Mouse (Mus musculus): Measurements from ENCODE around the gene Ccnb1.
"Not testable (repeated sequence)": the region's sequence is repeated elsewhere in the genome, so short reads cannot be mapped to it uniquely, and the experiment has no call there.

Gene Ccnb1

DNA sequence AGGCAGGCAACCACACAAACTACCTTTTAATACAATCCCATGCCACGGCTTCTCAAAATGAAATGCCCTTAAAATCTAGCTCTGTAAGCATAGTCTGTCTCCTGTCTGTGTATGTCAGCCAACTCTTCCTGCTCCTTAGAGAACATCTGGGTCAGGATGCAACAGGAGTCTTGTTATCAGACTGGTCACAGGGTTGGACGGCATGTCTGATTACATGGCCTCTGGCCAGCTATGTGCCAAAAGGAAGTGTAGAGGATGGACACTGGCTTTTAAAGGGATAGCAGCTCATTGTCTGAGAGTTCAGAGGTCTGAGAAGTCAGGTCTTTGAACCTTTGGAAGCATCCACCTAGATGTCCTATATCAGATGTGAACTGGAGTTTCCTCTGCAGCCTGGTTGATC lies 31.0 kb downstream of the Ccnb1 start:
- no peak for DNase-seq

DNA sequence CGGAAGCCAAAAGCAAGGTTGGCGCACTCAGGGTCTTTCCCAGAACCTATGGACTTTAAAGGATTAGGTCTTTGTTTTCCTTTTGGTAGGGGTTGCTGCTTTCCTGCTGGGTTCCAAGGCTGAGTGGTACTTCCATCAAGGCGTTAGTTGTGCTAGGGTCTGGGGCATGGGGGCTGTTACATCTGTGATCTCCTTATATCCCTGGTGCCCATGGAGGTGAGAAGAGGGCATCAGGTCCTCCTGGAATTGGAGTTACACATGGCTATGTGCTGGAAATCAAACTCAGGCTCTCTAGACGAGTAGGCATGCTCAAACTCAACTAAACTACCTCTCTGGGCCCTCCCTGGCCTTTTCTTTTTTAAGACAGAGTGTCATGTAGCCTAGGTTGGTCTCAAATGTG lies 32.2 kb downstream of the Ccnb1 start:
- no peak for DNase-seq

DNA sequence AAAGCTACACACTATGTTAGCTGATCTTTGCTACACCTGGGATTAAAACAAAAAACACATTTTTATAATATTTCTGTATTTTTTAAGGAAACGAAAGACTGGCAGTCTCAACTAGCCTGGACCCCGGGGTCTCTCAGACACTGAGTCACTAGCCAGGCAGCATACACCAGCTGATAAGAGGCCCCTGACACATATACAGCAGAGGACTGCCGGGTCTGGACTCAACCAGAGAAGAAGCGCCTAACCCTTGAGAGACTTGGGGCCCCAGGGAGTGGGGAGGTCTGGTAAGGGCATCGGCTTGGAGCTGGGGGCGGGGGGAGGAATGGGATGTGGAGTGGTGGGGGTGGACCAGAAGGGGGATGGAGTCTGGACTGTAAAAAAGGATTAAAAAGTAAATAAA lies 33.4 kb downstream of the Ccnb1 start:
- no peak for DNase-seq

DNA sequence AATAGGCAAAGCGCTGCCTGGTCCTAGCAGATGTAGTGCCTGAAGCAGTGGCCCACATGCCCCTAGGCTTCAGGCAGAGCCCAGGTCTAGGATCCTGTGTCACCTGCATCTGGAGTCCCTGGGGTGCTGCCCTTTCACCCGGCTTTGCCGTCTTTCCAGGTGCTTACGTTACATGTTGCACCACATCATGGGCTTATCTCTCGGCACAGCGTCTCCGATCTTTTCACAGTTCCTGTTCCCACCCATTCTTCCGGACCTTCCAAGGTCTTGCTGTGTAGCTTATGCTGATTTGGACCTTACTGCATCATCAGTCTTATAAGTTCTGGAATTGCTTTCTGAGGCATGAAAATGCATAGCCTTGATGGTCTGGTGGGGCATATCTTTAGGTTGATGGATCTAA lies 33.8 kb downstream of the Ccnb1 start:
- DNase-seq = no peak

DNA sequence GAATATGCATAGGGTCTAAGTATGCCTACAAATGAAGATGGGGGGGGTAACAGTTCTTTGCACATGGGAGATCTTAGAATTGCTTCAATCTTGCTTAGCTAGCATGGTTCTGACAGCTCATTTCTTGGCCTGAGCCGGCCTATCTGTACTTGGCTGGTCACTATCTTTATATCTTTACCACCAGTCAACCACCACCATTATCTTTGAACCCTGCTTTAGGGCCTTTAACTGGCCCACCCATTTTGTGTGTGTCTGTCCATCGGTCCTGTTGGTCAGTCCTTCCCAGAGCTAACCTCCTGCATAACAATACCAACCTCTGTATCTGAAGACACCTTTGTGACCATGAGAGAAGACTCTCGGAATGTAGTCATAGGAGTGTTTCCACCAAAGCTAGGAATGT lies 35.0 kb downstream of the Ccnb1 start:
- DNase-seq = no peak

DNA sequence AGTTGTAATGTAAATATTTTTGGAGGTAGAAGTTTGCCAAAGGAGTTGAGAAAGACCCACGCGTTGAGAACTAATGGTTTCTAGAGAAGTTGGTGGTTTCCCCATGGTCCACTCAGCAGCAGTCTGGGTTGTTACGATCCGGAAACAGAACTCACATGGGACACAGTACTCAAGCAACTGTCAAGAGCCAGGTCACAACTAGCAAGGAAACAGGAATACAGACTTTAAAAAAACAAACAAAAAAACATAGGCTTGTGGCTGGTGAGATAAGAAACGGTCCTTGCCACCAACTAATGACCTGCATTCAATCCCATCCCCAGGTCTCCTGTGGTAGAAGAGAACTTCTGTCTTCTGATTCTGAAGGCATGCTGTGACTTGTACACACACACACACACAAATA lies 35.6 kb downstream of the Ccnb1 start:
- DNase-seq = no peak

DNA sequence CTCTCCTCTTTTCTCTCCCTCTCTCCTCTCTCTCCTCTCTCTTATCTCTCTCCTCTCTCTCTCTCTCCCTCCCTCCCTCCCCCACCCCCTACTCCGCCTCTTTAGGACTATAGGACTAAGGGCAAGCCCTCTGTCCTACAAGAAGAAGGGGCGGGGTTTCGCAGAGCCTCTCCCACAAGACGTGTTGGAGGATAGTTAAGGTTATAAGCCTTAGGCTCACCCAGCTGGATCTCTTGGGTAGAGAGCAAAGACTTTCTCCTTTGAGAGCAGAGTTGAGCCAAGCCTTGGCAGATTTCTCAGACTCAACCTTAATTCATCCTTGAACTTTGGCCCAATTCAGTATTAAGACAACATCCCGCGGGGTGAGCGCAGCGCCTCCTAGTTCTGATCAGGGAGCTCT lies 37.7 kb downstream of the Ccnb1 start:
- peak; percentile 22 for DNase-seq

DNA sequence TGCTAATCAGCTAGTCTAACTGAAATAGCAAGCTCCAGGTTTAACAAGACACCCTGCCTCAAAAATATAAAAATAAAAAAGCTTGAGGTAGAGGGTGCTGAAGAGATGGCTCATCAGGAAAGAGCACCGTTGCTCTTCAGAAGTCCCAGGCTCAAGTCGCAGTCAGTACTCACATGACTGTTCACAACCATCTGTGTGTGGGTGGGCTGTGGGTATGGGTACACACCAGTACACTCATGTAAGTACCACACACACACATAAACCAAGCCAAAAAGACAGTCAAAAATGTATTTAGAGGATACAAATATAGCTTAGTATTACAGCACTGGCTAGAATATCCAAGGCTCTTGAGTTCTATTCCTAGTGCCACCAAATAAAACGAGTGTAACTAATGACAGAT lies 40.3 kb downstream of the Ccnb1 start:
- no peak for DNase-seq

DNA sequence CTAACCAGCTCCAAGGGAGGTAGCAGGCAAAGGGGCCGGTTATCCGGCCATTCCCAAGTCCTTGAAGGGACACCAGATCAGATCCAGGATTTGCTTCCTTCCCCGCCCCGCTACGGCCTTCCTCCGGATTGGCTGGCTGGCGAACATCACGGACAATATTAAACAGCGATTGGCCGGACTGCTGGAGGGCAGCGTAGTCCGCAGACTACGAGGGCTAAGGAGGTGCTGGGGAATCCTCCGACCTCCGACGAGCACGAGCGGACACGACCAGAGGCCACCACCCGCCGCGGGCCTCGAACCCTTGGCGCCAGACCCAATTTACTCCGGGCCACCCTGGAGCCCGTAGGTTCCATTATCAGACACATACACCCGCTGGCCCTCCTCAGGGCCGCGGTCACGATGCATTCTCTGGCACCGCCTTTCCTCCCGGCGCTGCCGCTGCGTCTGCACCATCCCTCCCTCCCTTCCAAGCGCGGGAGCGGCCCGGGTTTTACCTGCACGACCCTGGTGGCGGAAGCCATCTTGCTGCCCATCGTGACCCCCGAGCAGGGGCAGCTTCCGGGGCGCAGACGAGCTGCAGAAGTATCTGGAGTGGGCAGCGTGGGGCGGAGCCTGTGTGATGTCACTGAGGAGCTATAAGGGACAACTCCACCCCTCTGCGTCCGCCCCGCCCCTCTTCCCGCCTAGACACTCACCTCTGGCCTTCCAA lies 42.2 kb downstream of the Ccnb1 start, which contains the start of gene Mrps36:
Gene Mrps36, minus strand, starts transcription at position 624 of the 709 bp plus-strand sequence.
- DNase-seq = peak; percentile 97

DNA sequence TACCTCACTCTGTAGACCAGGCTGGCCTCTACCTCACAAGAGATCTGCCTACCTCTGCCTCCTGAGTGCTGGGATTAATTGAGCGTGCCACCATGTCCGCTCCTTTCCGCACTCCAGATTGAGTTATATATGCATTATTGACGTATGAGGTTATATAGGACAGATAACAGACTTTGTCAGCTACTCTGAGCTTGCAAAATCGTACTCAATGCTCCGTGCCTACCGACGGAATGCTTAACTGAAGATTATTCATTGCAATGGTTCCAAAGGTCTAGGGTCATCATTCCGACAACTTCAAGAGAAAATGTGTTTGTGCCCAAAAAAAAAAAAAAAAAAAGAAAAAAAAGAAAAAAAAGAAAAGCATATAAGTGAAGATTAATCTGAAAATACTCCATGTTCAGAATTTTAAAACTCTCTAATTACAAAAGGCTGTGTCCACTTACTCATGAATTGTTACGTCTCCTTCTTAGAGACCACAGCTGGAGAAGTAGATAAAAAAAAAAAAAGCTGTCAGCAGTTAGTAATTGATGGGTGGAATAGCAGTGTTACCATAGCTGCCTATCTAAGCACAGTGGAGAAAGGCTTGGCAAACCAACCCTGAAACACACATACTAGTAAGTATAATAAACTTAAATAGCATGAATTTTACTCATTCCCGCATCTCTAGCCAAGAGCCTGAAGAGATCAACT lies 42.9 kb downstream of the Ccnb1 start:
- DNase-seq = peak; percentile 76

DNA sequence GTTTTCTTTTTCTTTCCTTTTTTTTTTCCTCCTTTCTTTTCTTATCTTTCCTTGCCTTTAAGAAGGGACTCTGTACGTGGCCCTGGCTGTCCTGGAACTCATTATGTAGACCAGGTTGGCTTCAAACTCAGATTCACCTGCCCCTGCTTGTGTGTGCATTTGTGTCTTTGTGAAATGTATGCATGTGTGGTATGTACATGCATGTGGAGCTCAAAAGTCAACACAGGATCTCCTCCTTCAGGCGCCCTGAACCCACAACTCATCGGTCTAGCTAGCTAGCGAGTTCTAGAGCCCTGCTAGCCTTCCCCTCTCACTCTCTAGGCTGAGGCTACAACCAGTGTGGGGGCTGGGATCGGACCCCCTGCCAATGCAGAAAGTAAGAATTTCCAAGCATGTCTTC lies 43.5 kb downstream of the Ccnb1 start:
- peak; percentile 21 for DNase-seq

DNA sequence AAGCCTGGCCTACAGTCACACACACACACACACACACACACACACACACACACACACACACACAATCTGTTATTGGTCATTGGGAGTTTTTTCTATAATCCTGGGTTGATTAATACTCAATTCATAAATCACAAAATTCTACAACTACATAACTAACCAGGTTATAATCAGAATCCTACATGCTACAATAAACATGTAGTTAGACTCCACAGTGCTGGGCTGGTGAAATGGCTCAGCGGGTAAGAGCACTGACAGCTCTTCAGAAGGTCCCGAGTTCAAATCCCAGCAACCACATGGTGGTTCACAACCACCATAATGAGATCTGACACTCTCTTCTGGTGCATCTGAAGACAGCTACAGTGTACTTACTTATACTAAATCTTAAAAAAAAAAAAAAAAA lies 53.6 kb downstream of the Ccnb1 start:
- DNase-seq = no peak

DNA sequence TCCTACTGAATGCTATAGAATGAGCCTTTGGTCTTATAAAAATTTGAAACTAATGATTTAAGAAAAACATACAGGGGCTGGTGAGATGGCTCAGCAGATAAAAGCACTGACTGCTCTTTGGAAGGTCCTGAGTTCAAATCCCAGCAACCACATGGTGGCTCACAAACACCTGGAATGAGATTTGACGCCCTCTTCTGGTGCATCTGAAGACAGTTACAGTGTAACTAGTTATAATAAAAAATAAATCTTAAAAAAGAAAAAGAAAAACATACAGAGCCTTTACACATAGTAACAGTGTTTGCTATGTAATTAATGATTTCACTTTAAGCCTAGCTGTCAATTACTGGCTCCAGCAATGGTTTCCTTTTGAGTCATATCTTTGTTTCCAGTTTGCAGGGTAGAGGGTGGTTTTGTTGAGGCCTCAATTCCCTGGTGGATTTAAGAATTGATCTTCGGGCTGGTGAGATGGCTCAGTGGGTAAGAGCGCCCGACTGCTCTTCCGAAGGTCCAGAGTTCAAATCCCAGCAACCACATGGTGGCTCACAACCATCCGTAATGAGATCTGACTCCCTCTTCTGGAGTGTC lies 54.8 kb downstream of the Ccnb1 start:
- not testable (repeated sequence) for DNase-seq

DNA sequence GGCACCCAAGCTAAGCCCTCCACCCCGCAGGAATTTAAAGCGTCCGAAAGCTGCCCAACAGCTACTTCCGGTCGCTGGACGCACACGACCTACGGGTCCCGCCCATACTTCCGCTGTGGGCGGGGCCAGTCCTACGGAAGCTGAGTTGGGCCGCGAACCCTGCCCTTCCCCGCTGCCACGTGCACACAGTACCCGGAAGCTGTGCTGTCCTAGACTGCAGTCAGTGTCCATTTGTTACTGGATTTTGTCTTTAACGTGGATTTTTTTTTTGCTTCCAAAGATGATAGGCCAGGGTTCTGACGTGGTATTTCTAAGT lies 55.6 kb downstream of the Ccnb1 start, which contains the start of gene Cdk7:
Gene Cdk7, minus strand, starts transcription at position 79 of the 316 bp plus-strand sequence.
- DNase-seq = peak; percentile 95

DNA sequence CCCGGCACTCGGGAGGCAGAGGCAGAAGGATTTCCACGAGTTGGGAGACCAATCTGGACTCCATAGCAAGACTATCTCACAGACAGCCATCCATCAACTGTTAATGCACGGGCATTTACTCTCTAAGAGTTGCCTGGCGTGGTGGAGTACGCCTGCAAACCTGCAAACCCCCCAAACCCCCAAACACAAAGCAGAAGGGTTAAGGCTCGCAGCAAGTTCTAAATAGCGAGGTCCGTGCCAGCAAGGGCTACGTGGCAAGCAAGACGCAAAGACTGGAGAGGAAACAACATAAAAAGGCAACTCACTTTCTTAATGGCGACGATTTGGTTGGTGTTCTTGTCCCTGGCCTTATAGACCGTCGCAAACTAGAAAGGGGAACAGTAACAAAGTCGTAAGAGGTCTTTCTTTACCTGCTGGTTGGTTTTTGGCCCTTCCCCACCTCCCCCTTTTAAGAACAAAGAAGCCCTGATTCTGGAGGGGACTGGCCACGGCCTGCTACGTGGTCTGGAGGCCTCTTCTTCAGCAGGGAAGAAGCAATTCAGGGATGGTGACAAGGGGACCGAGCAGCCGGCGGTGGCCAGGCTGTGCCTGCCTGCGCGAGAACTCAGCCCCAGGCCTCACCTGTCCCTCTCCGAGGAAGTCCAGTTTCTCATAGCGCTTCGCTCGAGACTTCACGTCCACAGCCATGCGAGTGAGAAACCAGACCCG lies 56.1 kb downstream of the Ccnb1 start:
- DNase-seq = peak; percentile 20

All from kidney, adult 9 months (tissue).